Mouse (Mus musculus) thymus, postnatal 0 days (tissue): ENCODE measurements around the gene H2al1n. TPM values are rescaled to one million over a fixed set of nuclear protein-coding genes. Genes with fewer than 3 reads are reported as not detected.
"Not testable (repeated sequence)": the region's sequence is repeated elsewhere in the genome, so short reads cannot be mapped to it uniquely, and the experiment has no call there.

Source experiments
- DNase-seq: peaks from one replicate; pipeline ENCODE4 v3.0.0-alpha.2; 2015; ENCODE audit warnings: low spot score
- polyA plus RNA-seq: library from polyadenylated mRNA; unstranded; fragments of >200 nt; fragmentation: Nextera tagmentation; extraction: Ambion mirVana; gene quantifications from 2 replicates; pipeline ENCODE4 v1.2.1, GENCODE M21; 2015

The H2al1n gene
- not detected in 2 replicates for polyA plus RNA-seq

- DNase-seq: not testable (repeated sequence)
Observed at GRCm38 (mm10) chrX:14210848-14211247, at the start of gene H2al1n. Gene H2al1n, plus strand, starts transcription at chrX:14211148.

- no peak for DNase-seq
Observed at GRCm38 (mm10) chrX:14199284-14199683, 11.7 kb upstream of the H2al1n start.

- no peak for DNase-seq
Observed at GRCm38 (mm10) chrX:14206112-14206875, 4.7 kb upstream of the H2al1n start.

DNA sequence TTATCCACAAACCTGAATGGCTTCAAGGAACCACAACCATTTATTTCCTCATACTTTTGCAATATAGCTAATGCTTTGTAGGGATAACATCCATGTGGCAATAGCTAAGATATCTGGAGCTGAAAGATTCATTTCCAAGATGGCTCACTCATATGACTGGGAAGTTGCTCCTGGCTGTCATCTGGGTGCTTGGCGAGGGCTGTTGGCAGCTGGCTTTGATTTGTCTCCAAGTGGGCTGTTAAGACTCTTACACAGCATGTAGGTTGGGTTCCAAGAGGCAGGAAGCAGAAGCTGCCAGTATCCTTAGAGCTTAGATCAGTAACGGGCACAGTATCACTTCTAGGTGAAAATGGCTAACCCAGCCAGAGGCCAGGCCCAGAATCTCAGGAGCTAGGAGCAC, 18.3 kb downstream of the H2al1n start:
- no peak for DNase-seq

DNA sequence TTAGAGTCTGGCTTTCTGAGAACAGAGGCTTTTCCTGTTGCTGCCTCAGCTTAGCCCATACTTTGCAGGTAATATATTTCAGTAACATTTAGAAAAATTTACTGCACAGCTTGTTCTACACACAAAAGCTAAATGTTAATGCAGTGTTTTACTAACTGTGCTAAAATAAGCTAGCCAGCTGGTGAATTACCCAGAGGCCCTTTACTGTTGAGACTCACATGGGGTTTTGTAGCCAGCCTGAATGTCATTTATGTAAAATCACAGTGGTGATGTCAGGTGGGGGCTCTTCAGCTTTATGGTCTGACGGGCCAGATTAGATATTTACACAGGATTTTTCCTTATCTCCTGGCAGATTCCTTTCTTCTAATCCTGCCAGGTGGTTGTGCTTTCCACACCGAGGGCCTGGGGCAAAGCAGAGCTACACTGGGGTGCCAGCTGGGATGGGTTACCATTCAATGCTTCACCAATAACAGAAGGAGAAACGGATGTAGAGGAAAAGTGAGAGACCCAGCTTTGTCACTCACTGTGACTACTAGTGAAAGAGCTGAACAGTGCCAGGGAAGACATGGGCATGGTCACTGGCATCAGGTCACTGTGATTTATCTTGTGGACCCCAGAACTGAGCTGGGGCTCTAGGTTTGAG, 48.8 kb downstream of the H2al1n start:
- DNase-seq: no peak
